Mouse (Mus musculus) olfactory bulb, adult 2 months (tissue): ENCODE results near the gene Tpcn2.

Experiments used
- CTCF ChIP-seq: fragments of 200-500 bp; IDR thresholded peaks from 2 replicates; pipeline ENCODE4 v1.5.1; 2012; ENCODE audit warnings: low read depth, mild to moderate bottlenecking, low read length, moderate library complexity; ENCODE audit not compliant: insufficient read depth
- POLR2A ChIP-seq: fragments of 200-500 bp; IDR thresholded peaks from 2 replicates; pipeline ENCODE4 v1.6.1; 2012; ENCODE audit warnings: mild to moderate bottlenecking, low read depth, low read length, moderate library complexity; ENCODE audit not compliant: insufficient read depth

DNA sequence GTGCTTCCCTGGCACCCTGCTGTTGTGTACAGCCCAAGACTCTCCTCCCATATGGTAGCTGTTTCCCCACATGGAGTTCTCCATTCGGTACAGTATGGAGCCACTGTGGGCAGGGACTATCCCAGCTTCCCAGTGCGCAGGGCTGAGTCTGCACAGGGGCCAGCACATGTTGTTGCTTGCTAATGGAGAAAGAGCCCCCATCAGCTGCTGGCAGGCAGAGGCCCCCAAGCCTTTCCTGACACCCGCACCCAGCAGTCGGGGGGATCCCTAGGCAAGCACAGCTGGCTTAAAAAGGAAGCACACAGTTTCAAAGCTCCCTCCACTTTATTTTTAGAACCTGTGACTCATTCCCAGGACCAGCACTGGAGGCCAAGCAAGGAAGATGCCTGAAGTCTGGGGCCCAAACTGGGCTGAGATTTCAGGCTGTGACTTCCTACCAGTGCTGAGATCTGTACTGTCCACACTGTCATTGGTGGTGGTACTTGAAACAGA, 85.5 kb downstream of the Tpcn2 start:
- no peak for TF ChIP-seq CTCF
- no peak for TF ChIP-seq POLR2A
